Mouse (Mus musculus): ENCODE data around the gene Tctex1d2. TPM values are rescaled to one million over a fixed set of nuclear protein-coding genes. Genes with fewer than 3 reads are reported as not detected.

Gene Tctex1d2
- polyA plus RNA-seq, 1 experiment from 2014 or later = 31.1 TPM

GRCm38 (mm10) chr16:32395679-32396540 lies 23.6 kb upstream of the Tctex1d2 start:
- H3K36me3 ChIP-seq (ENCODE audit: control insufficient read depth, insufficient read depth, low read length) = no peaks in the 10 kb centered on the region
- no peak overlapping the region for H3K27ac ChIP-seq (ENCODE audit: low read depth, low read length)
- no peak overlapping the region for H3K4me2 ChIP-seq (replicated peaks; ENCODE audit: low read depth, low read length)
- 76% methylated on average over 6 of the region's 6 CpGs for WGBS
- DNase-seq (ENCODE audit: low spot score) (no peak), ATAC-seq (ENCODE audit: low FRiP score) (no peak)
- no peak overlapping the region for H3K4me3 ChIP-seq (ENCODE audit: low read depth, low read length)
- no peaks in the 10 kb centered on the region for H3K4me1 ChIP-seq (replicated peaks; ENCODE audit: control insufficient read depth, insufficient read depth, low read length)
- no peaks in the 10 kb centered on the region for H3K9me3 ChIP-seq (ENCODE audit: control insufficient read depth, low read length)
- H3K9ac ChIP-seq (ENCODE audit: low read depth, low read length) = no peak overlapping the region
- no peaks in the 10 kb centered on the region for H3K27me3 ChIP-seq (ENCODE audit: control insufficient read depth, insufficient read depth, low read length)

- H3K4me3 ChIP-seq (ENCODE audit: low read depth, low read length) = no peak overlapping the region
- no peak for DNase-seq (ENCODE audit: low spot score)
- no peak overlapping the region for H3K4me2 ChIP-seq (replicated peaks; ENCODE audit: low read depth, low read length)
- WGBS = 70% methylated on average over 3 of the region's 3 CpGs
- H3K27me3 ChIP-seq (ENCODE audit: control insufficient read depth, insufficient read depth, low read length) = no peaks in the 10 kb centered on the region
- no peak for ATAC-seq (ENCODE audit: low FRiP score)
- no peaks in the 10 kb centered on the region for H3K4me1 ChIP-seq (replicated peaks; ENCODE audit: control insufficient read depth, insufficient read depth, low read length)
- H3K9ac ChIP-seq (ENCODE audit: low read depth, low read length) = no peak overlapping the region
- no peaks in the 10 kb centered on the region for H3K36me3 ChIP-seq (ENCODE audit: control insufficient read depth, insufficient read depth, low read length)
- H3K27ac ChIP-seq (ENCODE audit: low read depth, low read length) = no peak overlapping the region
- H3K9me3 ChIP-seq (ENCODE audit: control insufficient read depth, low read length) = no peaks in the 10 kb centered on the region
Measured at GRCm38 (mm10) chr16:32396541-32396835, 23.0 kb upstream of the Tctex1d2 start.

GRCm38 (mm10) chr16:32398206-32398605 lies 21.3 kb upstream of the Tctex1d2 start:
- Histone ChIP-seq H3K36me3 (ENCODE audit: control insufficient read depth, insufficient read depth, low read length) (no peaks in the 10 kb centered on the region), H3K4me3 (ENCODE audit: low read depth, low read length) (no peak overlapping the region), H3K9ac (ENCODE audit: low read depth, low read length) (no peak overlapping the region), H3K4me2 (replicated peaks; ENCODE audit: low read depth, low read length) (no peak overlapping the region), H3K27me3 (ENCODE audit: control insufficient read depth, insufficient read depth, low read length) (no peaks in the 10 kb centered on the region), H3K9me3 (ENCODE audit: control insufficient read depth, low read length) (no peaks in the 10 kb centered on the region), H3K27ac (ENCODE audit: low read depth, low read length) (no peak overlapping the region), H3K4me1 (replicated peaks; ENCODE audit: control insufficient read depth, insufficient read depth, low read length) (no peaks in the 10 kb centered on the region)
- WGBS = 78% methylated on average over 3 of the region's 3 CpGs
- no peak for DNase-seq (ENCODE audit: low spot score)
- no peak for ATAC-seq (ENCODE audit: low FRiP score)

DNA sequence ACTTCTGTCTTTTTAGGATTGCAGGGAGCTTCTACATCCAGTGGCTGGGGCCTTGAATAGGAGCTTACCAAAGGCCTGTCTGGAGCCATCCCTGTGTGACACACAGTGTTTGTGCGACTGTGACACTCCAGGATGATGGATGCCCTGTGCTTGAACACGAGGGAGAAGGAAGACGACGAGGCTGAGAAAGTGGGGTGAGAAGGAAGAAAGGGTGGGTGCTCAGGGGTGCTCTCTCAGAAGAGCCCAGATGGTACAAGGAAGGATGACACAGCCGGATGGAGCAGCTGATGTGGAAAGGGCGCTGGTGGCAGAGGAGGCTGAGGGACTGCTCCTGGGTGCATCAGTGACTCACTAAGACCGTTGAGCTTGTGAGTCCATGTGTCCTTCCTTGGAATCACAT lies 19.2 kb upstream of the Tctex1d2 start, which contains the start of gene Tm4sf19:
Gene Tm4sf19 (plus strand): TSS at position 240 of the 400 bp plus-strand sequence.
- no peaks in the 10 kb centered on the region for H3K4me1 ChIP-seq (replicated peaks; ENCODE audit: control insufficient read depth, insufficient read depth, low read length)
- H3K27ac ChIP-seq (ENCODE audit: low read depth, low read length) = no peak within 1 kb of the TSS
- DNase-seq (ENCODE audit: low spot score) (no peak), ATAC-seq (ENCODE audit: low FRiP score) (no peak)
- WGBS = 79% methylated on average over 7 of the region's 7 CpGs
- no peaks in the 10 kb centered on the region for H3K9me3 ChIP-seq (ENCODE audit: control insufficient read depth, low read length)
- H3K36me3 ChIP-seq (ENCODE audit: control insufficient read depth, insufficient read depth, low read length) = no peaks in the 10 kb centered on the region
- H3K4me3 ChIP-seq (ENCODE audit: low read depth, low read length) = no peak within 1 kb of the TSS
- no peak within 1 kb of the TSS for H3K4me2 ChIP-seq (replicated peaks; ENCODE audit: low read depth, low read length)
- no peak within 1 kb of the TSS for H3K9ac ChIP-seq (ENCODE audit: low read depth, low read length)
- H3K27me3 ChIP-seq (ENCODE audit: control insufficient read depth, insufficient read depth, low read length) = no peaks in the 10 kb centered on the region

- Histone ChIP-seq H3K27me3 (ENCODE audit: control insufficient read depth, insufficient read depth, low read length) (no peaks in the 10 kb centered on the region), H3K36me3 (ENCODE audit: control insufficient read depth, insufficient read depth, low read length) (no peaks in the 10 kb centered on the region), H3K4me3 (ENCODE audit: low read depth, low read length) (no peak overlapping the region), H3K4me1 (replicated peaks; ENCODE audit: control insufficient read depth, insufficient read depth, low read length) (no peaks in the 10 kb centered on the region), H3K27ac (ENCODE audit: low read depth, low read length) (no peak overlapping the region), H3K9me3 (ENCODE audit: control insufficient read depth, low read length) (no peaks in the 10 kb centered on the region), H3K4me2 (replicated peaks; ENCODE audit: low read depth, low read length) (no peak overlapping the region), H3K9ac (ENCODE audit: low read depth, low read length) (no peak overlapping the region)
- no peak for DNase-seq (ENCODE audit: low spot score)
- ATAC-seq (ENCODE audit: low FRiP score) = no peak
- WGBS = 82% methylated on average over 9 of the region's 9 CpGs
Measured at GRCm38 (mm10) chr16:32401335-32401965, 18.1 kb upstream of the Tctex1d2 start.

- WGBS = 96% methylated on average over 3 of the region's 3 CpGs
- Histone ChIP-seq H3K9me3 (ENCODE audit: control insufficient read depth, low read length) (no peaks in the 10 kb centered on the region), H3K27ac (ENCODE audit: low read depth, low read length) (no peak overlapping the region), H3K4me1 (replicated peaks; ENCODE audit: control insufficient read depth, insufficient read depth, low read length) (no peaks in the 10 kb centered on the region), H3K36me3 (ENCODE audit: control insufficient read depth, insufficient read depth, low read length) (no peaks in the 10 kb centered on the region), H3K27me3 (ENCODE audit: control insufficient read depth, insufficient read depth, low read length) (no peaks in the 10 kb centered on the region), H3K9ac (ENCODE audit: low read depth, low read length) (no peak overlapping the region), H3K4me3 (ENCODE audit: low read depth, low read length) (no peak overlapping the region), H3K4me2 (replicated peaks; ENCODE audit: low read depth, low read length) (no peak overlapping the region)
- DNase-seq (ENCODE audit: low spot score) = no peak
- no peak for ATAC-seq (ENCODE audit: low FRiP score)
Measured at GRCm38 (mm10) chr16:32402818-32403217, 16.7 kb upstream of the Tctex1d2 start.

GRCm38 (mm10) chr16:32405716-32406115 lies 13.8 kb upstream of the Tctex1d2 start:
- no peak overlapping the region for H3K27ac ChIP-seq (ENCODE audit: low read depth, low read length)
- H3K4me3 ChIP-seq (ENCODE audit: low read depth, low read length) = no peak overlapping the region
- no peaks in the 10 kb centered on the region for H3K27me3 ChIP-seq (ENCODE audit: control insufficient read depth, insufficient read depth, low read length)
- WGBS = 95% methylated on average over 9 of the region's 9 CpGs
- ATAC-seq (ENCODE audit: low FRiP score) (no peak), DNase-seq (ENCODE audit: low spot score) (no peak)
- no peaks in the 10 kb centered on the region for H3K9me3 ChIP-seq (ENCODE audit: control insufficient read depth, low read length)
- no peaks in the 10 kb centered on the region for H3K36me3 ChIP-seq (ENCODE audit: control insufficient read depth, insufficient read depth, low read length)
- H3K4me1 ChIP-seq (replicated peaks; ENCODE audit: control insufficient read depth, insufficient read depth, low read length) = no peaks in the 10 kb centered on the region
- H3K9ac ChIP-seq (ENCODE audit: low read depth, low read length) = no peak overlapping the region
- H3K4me2 ChIP-seq (replicated peaks; ENCODE audit: low read depth, low read length) = no peak overlapping the region

GRCm38 (mm10) chr16:32406671-32407070 lies 12.8 kb upstream of the Tctex1d2 start:
- no peak overlapping the region for H3K9ac ChIP-seq (ENCODE audit: low read depth, low read length)
- H3K4me1 ChIP-seq (replicated peaks; ENCODE audit: control insufficient read depth, insufficient read depth, low read length) = no peaks in the 10 kb centered on the region
- no peaks in the 10 kb centered on the region for H3K27me3 ChIP-seq (ENCODE audit: control insufficient read depth, insufficient read depth, low read length)
- 69% methylated on average over 6 of the region's 6 CpGs for whole genome bisulfite sequencing
- DNase-seq (ENCODE audit: low spot score) = no peak
- ATAC-seq (ENCODE audit: low FRiP score) = no peak
- H3K27ac ChIP-seq (ENCODE audit: low read depth, low read length) = no peak overlapping the region
- H3K4me3 ChIP-seq (ENCODE audit: low read depth, low read length) = no peak overlapping the region
- no peaks in the 10 kb centered on the region for H3K36me3 ChIP-seq (ENCODE audit: control insufficient read depth, insufficient read depth, low read length)
- no peaks in the 10 kb centered on the region for H3K9me3 ChIP-seq (ENCODE audit: control insufficient read depth, low read length)
- H3K4me2 ChIP-seq (replicated peaks; ENCODE audit: low read depth, low read length) = no peak overlapping the region

DNA sequence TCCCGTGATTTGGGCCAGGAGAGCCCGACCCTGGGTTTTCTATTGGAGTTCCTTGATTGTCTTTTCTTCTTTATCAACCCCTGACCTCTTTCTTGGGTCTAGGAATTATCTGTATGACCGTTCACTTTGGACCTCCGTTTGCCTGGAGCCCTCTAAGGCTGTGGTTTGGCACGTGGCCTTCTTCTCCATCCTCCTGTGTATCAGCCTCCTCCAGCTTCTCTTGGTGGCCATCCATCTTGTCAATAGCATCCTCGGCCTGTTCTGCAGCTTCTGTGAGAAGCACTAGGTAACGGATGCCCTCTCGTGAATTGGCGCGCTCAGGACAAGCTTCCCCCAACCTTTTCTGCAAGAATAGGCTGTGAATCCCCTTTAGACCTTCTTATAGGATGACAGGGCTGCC lies 11.8 kb upstream of the Tctex1d2 start:
- Histone ChIP-seq H3K9me3 (ENCODE audit: control insufficient read depth, low read length) (no peaks in the 10 kb centered on the region), H3K36me3 (ENCODE audit: control insufficient read depth, insufficient read depth, low read length) (no peaks in the 10 kb centered on the region), H3K4me1 (replicated peaks; ENCODE audit: control insufficient read depth, insufficient read depth, low read length) (no peaks in the 10 kb centered on the region), H3K4me2 (replicated peaks; ENCODE audit: low read depth, low read length) (no peak overlapping the region), H3K27me3 (ENCODE audit: control insufficient read depth, insufficient read depth, low read length) (no peaks in the 10 kb centered on the region), H3K4me3 (ENCODE audit: low read depth, low read length) (no peak overlapping the region), H3K27ac (ENCODE audit: low read depth, low read length) (no peak overlapping the region), H3K9ac (ENCODE audit: low read depth, low read length) (no peak overlapping the region)
- DNase-seq (ENCODE audit: low spot score) = no peak
- 83% methylated on average over 10 of the region's 10 CpGs for WGBS
- ATAC-seq (ENCODE audit: low FRiP score) = no peak
